Mouse (Mus musculus): ENCODE data around the gene Zswim3.
A peak's percentile ranks its signal among the peaks of the same experiment; 100 is the strongest.

The Zswim3 gene

DNA sequence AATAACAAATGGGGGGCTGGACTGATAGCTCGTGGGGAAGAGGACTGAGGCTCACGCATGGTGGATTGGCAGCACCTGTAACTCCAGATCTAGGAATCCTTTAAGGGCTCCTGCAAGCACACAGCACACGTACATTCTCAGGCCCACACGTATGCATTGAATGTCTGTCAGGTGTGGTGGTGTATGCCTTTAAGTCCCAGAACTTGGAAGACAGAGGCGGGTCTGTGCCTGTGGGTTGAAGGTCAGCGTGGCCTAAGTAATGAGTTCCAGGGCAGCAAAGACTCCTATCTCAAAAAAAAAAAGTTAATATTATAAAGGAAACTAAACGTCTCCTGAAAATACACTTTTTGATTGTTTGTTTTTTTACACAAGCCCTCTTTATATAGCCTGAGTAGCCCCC, 1.7 kb downstream of the Zswim3 start:
- no peak for ATAC-seq (ENCODE audit: low TSS enrichment)

DNA sequence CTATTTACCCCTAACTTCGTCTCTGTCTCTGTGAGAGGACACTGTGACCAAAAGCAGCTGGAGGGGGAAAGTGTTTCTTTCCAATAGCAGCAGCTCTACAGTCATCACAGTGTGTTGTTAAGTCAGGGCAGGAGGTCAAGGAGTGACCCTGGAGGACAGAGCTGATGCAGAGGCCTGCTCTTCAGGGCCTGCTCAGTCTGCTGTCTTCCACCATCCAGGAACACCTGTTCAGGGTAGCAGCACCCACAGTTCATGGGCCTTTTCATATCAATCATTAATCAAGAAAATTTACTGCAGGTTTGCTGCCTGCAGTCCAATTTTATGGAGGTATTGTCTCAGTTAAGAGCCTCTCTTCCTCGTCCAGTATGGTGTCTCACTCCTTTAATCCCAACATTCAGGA, 8.7 kb downstream of the Zswim3 start:
- no peak for ATAC-seq (ENCODE audit: low TSS enrichment)

DNA sequence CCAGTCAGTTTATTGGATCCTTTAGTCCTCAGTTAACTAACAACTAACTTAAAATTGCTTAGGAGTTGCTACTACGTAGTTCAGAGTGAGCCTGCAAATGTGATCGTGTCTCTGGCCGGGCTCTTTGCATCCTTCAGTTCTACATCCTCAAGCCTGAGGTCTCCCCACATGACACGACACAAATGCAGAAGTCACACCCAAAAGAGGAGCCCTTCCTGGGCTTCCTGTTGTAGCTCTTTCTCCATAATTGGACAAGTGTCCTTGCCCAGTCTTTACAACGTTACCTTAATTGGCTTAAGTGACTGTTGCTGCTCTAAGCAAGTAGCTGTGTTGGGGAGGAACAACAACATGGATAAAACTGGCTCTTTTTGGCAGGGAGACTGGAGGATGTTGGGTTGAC, 10.4 kb downstream of the Zswim3 start:
- ATAC-seq (ENCODE audit: low TSS enrichment) = no peak

DNA sequence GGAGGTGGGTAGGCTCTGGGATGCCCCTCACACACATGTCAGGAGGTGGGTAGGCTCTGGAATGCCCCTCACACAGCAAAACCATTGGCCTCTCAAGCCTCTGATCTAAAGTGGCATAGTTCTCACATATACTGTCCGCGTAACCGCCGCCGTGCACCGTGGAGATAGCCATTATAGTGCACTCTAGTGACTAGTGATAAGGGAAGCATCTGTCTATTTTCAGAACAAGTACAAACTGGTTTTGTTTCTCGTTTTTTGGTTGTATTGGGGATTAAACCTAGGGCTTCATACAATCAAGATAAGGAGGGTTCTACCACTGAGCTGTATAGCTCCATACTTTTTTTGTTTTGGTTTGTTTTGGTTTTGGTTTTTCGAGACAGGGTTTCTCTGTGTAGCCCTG, 10.9 kb downstream of the Zswim3 start:
- no peak for ATAC-seq (ENCODE audit: low TSS enrichment)

DNA sequence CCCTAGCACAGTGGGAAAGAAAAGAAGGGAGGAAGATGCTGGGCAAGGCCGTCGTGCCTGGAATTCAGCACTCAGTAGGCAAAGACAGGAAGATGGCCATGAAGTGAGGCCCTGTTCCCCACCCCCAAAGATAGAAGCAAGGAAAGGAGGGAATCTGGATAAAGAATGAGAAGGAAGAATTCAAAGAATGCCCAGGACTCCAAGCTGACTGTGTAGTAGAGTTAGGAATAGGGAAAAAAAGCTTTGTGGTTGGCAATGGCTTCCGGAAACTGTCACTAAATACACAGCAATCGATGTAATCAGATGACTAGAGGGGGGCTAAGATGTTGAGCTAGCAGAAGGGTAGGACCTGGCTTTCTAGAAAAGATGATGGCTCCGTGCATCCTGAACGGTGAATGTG, 12.3 kb downstream of the Zswim3 start:
- no peak for ATAC-seq (ENCODE audit: low TSS enrichment)

DNA sequence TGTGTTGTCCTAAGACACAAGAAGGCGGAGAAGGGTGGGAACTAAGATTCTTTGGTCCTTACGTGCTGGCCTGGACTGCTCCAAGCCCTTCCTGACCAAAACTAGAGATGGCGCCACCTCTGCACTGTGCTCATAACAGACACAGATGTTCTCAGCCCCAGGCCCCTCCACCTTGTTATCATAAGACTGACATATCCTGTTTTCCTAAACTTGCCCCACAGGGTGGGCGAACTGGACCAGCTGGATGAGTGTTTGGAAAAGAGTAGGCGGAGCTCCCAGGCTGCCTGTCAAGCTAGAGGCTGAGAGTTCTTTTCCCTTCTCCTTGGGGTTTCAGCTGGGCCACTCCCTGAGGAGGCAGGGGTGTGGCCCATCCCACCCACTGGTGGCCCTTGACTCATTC, 12.8 kb downstream of the Zswim3 start:
- no peak for ATAC-seq (ENCODE audit: low TSS enrichment)

DNA sequence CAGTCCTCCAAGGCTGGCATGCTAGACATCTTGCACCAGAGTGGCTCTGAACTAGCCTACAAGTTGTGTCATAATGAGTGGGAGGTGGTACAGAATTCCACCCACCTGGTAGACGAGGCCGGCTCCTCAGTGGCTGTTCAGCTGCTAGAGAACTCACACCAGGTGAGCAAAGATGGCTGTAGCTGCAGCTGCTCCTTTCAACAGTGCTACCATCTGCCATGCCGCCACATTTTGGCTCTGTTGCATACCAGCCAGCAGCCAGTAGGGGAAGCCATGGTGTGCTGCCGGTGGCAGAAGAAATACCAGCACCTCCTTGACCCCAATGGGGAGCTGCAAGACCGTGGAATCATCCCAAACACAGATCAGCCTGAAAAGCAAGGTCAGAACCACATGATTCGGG, 16.2 kb downstream of the Zswim3 start:
- 0 out of 2 replicates have a peak, but pooled peaks have one; percentile 14 for ATAC-seq (ENCODE audit: low TSS enrichment)

DNA sequence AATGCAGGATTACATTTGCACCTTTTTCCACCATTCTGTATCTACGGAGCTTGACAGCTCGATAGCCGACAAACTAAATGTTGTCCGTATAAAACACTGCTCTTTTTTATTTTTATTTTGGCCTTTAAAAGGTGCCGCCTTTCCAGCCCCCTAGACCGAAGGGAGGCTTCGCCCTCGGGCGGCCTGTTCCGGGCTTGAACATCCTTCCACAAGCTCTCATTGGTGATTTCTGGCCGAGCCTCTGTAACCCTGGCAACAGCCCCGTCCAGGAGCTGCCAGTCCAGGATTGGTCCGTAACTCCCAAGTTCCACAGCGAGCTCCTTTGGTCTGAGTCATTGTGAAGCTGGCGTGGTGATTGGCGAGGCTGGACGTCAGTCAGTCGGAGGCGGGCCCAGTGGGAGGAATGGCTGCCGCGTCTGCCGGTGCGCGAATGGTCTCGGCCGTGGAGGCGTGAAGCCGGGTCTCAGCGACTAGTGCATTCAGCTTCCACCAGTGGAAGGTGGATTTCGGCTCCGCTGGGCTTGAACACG, 17.8 kb downstream of the Zswim3 start, which contains the start of gene Zswim1:
Zswim1 (plus strand) TSS at position 51 of the 530 bp plus-strand sequence.
- peak; percentile 95 for ATAC-seq (ENCODE audit: low TSS enrichment)

DNA sequence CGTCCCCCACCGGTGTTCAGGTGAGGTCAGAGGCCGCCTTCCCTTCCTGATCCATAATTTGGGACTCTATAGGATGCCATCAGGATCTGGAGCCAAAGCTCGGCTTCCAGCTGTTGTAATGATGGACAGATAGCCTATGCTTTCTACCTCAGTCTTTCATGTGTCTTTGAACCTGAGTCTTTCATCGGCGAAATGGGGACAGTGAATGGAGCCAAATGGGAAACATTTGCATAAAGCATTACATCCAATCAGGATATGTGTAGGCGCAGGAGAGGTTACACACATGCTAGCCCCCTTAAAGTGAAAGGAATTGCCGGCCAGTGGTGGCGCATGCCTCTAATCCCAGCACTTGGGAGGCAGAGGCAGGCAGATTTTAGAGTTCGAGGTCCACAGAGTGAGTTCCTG, 18.3 kb downstream of the Zswim3 start:
- ATAC-seq (ENCODE audit: low TSS enrichment) = peak; percentile 58

DNA sequence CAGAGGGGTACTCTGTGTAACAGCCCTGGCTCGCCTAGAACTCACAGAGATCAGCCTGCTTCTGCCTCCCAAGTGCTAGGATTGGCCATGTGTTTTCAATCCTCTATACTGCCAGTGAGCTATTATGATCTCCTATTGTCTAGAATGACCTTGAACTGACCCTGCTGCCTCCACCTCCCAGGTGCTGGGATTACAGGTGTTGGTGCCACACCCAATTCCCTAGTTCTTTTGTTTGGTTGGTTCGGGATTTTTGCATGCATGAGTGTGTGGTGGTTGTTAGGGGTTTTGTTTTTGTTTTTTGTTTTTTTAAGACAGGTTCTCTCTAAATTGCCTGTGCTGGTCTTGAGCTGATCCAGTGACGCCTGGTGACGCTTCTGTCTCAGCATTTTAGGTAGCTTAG, 19.1 kb downstream of the Zswim3 start:
- ATAC-seq (ENCODE audit: low TSS enrichment) = no peak

DNA sequence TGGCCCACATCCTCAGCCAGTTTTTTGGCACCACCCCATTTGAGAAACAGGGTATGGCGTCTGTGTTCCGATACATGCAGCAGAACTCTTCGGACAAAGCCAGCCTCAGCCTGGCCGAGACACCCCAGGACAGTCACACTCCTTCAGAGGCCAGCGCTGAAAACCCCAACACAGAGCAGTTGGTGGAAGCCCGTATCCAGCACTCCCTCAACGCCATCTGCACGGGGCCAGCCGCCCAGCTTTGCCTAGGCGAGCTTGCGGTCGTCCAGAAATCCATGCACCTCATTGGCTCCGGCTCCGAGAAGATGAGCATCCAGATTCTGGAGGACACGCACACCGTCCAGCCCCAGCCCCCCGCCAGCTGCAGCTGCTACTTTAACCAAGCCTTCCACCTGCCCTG, 20.6 kb downstream of the Zswim3 start:
- no peak for ATAC-seq (ENCODE audit: low TSS enrichment)

DNA sequence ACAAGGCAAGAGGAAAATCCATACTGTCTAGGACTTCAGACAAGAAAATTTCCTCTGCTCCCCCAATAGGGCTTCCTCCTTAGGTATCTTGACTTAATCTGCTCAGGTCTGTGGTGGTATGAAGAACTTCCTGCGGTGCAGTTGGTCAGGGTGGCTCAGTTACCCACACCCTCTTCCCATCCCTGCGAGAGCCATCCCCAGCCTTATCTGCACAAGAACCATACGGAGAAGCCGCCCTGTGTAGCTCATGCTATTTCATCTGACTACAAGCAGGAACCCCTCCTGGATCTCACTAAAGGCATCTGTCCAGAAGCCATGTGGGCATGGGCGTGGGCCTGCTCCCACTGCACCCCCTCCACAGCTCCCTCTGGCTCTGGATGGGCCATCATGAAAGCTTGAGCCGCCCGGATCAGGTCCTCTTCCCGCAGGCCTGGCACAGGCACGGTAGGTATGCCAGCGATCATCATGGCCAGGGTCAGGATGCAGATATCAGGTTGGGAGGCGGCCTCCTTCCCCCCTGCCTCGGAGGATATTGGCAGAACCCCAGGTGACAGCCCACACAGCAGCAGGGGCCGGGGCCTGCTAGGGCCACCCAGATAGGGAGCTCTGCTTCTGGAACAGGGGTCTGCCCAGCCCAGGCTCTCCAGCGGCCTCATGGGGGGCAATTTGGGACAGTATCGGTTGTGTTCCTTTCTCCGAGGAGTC, 22.4 kb downstream of the Zswim3 start:
- no peak for ATAC-seq (ENCODE audit: low TSS enrichment)

DNA sequence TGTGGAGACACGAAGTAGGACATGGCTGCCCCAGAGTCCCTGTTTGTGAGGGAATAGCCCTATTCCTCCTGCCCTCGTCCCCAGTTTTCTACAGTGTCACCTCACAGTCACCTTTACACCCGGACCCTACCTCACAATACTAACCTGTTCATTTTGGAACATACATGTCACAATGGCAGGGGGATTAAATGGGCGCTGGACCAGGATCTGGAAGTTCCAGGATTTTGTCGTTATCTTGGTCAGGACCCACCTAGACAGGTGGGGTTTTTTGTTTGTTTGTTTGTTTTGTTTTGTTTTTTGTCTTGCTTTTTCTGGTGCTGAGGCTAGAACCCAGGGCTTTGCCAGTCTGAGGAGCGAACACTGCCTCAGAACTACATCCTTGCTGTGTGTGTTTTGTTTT, 23.5 kb downstream of the Zswim3 start, which contains the start of gene Spata25:
Spata25 (minus strand) TSS at position 101 of the 400 bp plus-strand sequence.
- no peak for ATAC-seq (ENCODE audit: low TSS enrichment)

DNA sequence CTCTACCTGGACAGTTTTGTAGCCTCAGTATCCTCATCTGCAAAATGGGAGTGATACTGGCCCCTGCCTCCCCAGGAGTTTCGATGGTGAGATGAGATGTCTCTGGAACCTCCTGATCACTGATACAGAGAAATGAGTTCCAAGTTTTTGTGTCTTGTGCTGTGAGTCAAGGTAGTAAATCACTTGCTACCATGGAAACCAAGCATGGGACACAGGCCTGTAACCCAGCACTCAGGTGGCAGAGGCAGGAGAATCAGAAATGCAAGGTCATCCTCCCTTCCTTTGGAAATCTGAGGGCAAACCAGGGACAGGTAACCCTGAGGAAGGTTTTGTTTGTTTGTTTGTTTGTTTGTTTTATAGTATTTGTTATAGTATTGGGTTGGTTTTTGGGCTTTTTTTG, 24.2 kb downstream of the Zswim3 start:
- ATAC-seq (ENCODE audit: low TSS enrichment) = no peak

DNA sequence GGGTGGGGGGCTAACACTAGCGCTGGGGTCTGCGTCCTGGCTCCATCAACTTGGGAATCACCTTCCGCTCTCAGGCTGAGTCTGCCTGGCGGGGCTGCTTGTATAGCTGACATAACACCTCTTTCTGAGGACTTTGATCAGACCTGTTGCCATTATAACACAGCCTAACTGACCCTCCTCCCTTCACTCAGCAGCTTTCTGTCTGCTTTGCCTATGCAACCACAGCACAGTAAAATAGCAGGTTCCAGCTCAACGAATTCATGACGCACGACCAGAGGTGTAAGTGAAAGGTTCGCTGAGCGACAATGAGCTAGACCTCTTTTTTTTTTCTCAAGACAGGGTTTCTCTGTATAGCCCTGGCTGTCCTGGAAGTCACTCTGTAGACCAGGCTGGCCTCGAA, 26.1 kb downstream of the Zswim3 start:
- no peak for ATAC-seq (ENCODE audit: low TSS enrichment)

DNA sequence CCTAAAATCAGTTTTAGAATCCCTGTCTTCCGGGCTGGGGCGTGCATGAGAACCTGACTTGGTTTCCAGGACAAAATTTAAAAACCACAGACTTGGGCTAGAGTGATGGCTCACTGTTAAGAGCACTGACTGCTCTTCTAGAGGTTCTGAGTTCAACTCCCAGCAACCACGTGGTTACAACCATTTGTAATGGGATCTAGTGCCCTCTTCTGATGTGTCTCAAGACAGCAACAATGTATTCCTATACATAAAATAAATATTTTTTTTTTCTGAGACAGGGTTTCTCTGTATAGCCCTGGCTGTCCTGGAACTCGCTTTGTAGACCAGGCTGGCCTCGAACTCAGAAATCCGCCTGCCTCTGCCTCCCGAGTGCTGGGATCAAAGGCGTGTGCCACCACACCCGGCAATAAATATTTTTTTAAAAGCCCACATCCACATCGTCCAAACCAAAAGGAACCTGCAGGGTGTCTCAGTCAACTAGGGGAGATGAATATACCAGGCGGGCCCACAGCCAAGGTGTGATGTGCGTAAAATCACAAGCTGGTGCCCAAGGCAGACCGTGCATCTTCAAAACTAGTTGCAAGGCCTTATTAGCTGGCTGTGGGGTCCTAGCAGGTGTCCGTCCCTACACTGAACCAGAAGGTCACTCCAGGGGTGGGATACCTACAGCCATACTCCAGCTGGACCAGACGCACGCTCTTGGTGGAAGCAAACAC, 27.3 kb downstream of the Zswim3 start:
- no peak for ATAC-seq (ENCODE audit: low TSS enrichment)

DNA sequence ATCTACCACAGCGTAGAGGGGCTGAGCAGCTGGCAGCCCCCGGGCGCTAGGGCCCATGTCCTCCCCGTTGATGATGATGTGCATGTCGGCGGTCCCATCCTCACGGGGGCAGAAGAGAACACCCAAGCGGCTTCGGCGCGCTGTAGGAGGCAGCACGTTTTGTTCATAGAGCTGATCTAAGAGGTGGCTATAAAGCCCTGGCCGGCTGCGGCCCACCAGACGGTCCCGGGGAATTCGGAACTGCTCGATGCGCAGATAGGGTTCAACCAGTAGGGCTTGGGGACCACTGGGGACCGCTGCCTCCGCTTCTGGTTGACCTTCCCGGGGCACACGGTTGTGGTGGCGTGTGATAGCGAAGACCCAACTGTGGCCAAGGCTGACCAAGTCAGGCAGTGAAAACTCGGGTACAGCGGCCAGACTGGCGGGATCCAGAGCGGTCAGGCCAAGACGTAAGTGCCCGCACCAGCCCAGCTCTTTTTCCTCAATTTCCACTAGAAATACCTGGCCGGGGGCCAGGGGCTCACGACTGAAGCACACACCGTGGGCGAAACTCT, 27.9 kb downstream of the Zswim3 start, which contains the start of gene Ctsa:
Ctsa (plus strand) TSS at position 126 of the 554 bp plus-strand sequence.
- peak; percentile 78 for ATAC-seq (ENCODE audit: low TSS enrichment)

DNA sequence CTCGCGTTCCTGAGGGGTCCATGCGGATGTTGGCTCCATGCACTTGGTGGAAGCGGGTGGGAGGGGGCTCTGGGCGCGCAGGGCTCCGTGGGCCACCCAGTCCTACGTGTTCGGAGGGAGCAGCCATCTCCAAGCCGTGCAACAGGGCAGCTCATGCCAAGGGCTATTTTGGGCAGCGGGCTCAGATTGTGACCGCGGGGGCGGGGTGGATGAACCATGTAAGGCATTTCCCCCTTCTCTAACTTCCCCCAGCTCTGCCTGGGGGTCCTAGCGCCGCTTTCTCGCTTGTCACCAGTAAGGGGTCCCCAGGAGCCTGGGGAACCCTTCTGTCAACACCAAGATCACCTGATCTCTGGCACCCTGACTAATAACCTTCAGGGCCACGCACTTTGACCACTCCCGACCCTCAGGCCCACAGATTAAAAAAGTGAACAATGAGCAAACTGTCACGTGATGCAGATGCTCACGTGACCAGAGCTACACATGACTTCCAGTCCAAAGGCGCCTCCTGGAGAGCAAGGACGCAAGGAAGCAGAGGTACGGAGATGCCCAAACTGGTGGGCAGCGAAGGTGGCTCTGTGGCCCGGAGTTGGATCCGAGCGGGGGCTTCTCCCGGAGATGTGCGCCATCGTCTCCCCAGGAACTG, 28.5 kb downstream of the Zswim3 start, which contains the start of gene Neurl2:
Neurl2 (minus strand) TSS at position 143 of the 646 bp plus-strand sequence.
- peak; percentile 42 for ATAC-seq (ENCODE audit: low TSS enrichment)

DNA sequence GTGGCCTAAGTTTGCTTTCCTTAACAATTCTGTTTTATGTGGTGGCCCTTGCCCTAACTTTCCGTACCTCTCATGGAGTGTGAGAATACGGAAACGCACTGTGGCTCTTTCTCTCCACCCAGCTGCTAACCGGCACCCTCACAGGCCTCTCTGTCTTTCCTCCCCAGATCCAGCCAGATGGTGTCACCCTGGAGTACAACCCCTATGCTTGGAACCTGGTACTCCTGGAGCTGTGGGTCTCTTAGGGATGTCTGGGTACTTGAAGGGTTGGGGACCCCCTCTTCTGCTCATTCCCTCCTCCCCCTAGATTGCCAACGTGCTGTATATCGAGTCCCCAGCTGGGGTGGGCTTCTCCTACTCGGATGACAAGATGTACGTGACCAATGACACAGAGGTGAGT, 29.6 kb downstream of the Zswim3 start:
- peak; percentile 48; the same call in 1 of the 2 replicates for ATAC-seq (ENCODE audit: low TSS enrichment)

DNA sequence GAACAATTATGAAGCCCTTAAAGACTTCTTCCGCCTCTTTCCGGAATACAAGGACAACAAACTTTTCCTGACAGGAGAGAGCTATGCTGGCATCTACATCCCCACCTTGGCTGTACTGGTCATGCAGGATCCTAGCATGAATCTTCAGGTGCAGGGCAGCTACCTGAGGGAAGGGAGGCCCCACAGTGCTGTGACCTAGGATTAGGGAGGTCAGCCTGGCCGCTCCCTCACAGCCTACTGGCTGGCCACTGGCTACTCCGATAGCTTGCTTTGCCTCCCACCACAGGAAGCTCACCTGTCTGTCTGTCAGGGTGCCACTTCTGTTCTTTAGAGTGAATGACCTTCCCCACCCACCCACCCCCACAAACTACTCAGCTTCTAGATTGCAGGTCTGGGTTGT, 30.3 kb downstream of the Zswim3 start:
- ATAC-seq (ENCODE audit: low TSS enrichment) = no peak

DNA sequence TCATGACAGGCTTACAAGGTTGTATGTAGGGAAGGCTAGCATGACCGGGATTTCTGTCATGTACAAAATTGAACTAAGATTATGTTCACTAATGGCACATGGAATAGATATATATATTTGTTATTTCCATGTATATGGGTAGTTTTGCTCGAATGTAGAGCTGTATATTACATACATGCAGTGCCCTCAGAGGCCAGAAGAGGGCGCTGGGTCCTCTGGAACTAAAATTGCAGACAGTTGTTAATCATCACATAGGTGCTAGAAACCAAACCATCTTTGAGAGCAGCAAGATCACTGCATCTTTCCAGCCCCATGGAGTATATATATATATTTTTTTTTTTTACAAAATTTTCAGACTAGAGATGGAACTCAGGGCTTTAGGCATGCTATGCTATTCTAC, 40.9 kb downstream of the Zswim3 start:
- ATAC-seq (ENCODE audit: low TSS enrichment) = no peak

DNA sequence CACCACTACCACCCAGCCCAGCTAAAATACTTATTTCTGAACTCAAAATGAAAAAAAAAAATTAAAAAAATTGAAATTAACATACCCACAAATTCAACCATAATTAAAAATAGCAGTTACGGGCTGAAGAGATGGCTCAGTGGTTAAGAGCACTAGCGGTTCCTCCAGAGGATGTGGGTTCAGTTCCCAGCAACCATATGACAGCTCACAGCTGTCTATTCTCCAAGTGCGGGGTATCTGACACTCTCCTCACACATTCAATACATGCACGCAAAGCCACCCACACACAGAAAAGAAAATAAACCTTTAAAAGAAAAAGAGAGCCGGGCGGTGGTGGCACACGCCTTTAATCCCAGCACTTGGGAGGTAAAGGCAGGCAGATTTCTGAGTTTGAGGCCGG, 45.2 kb downstream of the Zswim3 start:
- peak; percentile 74; the same call in 1 of the 2 replicates for ATAC-seq (ENCODE audit: low TSS enrichment)
